Mouse (Mus musculus) embryo, embryonic 11 days (tissue): ENCODE measurements around the gene Cd300ld.
"Not testable (repeated sequence)": the region's sequence is repeated elsewhere in the genome, so short reads cannot be mapped to it uniquely, and the experiment has no call there.

Experiments used
- DNase-seq: peaks from one replicate; pipeline ENCODE4 v3.0.0-alpha.2; 2015

The Cd300ld gene

GRCm38 (mm10) chr11:114989793-114990192, at the start of gene Cd300ld:
Cd300ld (minus strand) TSS chr11:114989922.
- DNase-seq, result no peak

- not testable (repeated sequence) for DNase-seq
These were observed 47.9 kb upstream of the Cd300ld start, which contains the start of gene Cd300ld5 for GRCm38 (mm10) chr11:115037669-115038068. Cd300ld5 (minus strand) TSS chr11:115037769.

- DNase-seq, result not testable (repeated sequence)
These were observed 37.2 kb upstream of the Cd300ld start, which contains the start of gene Cd300ld4 for GRCm38 (mm10) chr11:115026912-115027311. Cd300ld4 (minus strand) TSS chr11:115027012.

GRCm38 (mm10) chr11:115016093-115016492, 26.4 kb upstream of the Cd300ld start, which contains the start of gene Cd300ld2:
Cd300ld2 (minus strand) TSS chr11:115016193.
- not testable (repeated sequence) for DNase-seq

GRCm38 (mm10) chr11:115004070-115004469, 14.3 kb upstream of the Cd300ld start:
- no peak for DNase-seq

- DNase-seq, result no peak
These were observed 11.8 kb upstream of the Cd300ld start, which contains the start of gene Cd300c2 for GRCm38 (mm10) chr11:115001474-115002040. Cd300c2 (minus strand) TSS chr11:115001880.

- no peak for DNase-seq
These were observed 7.9 kb downstream of the Cd300ld start for GRCm38 (mm10) chr11:114981866-114982265.

GRCm38 (mm10) chr11:114972726-114973125, 17.0 kb downstream of the Cd300ld start:
- DNase-seq, result no peak

GRCm38 (mm10) chr11:114968752-114969207, 20.9 kb downstream of the Cd300ld start, which contains the start of gene Cd300c:
Cd300c (minus strand) TSS chr11:114969157.
- DNase-seq, result no peak

- DNase-seq, result no peak
These were observed 24.4 kb downstream of the Cd300ld start for GRCm38 (mm10) chr11:114965182-114965828.

GRCm38 (mm10) chr11:114960369-114960768, 29.4 kb downstream of the Cd300ld start:
- DNase-seq, result no peak

GRCm38 (mm10) chr11:114934144-114934543, 55.6 kb downstream of the Cd300ld start, which contains the start of gene Cd300lb:
Cd300lb (minus strand) TSS chr11:114934386.
- no peak for DNase-seq

- DNase-seq, result no peak
These were observed 56.1 kb downstream of the Cd300ld start for GRCm38 (mm10) chr11:114933591-114933990.
